Mouse (Mus musculus) liver, adult 2 months (tissue): ENCODE results near the gene Got1.

Experiments
- CTCF ChIP-seq: fragments of 200-500 bp; IDR thresholded peaks from 2 replicates; pipeline ENCODE4 v1.5.1; 2011; ENCODE audit warnings: low read depth, low read length, control low read depth
- POLR2A ChIP-seq: fragments of 200-500 bp; IDR thresholded peaks from 2 replicates; pipeline ENCODE4 v1.6.1; 2011; ENCODE audit warnings: low read length, control low read depth; ENCODE audit not compliant: insufficient read depth; ENCODE audit errors: extremely low read depth

- TF ChIP-seq CTCF, result no peak
- TF ChIP-seq POLR2A, result no peak
Observed at GRCm38 (mm10) chr19:43521362-43521761, 3.0 kb downstream of the Got1 start.
